9 mouse cellular contexts compared by ENCODE assay signal in genomic region chr17:47768707-47769276, GRCm38 (mm10). TPM values are rescaled to one million over a fixed set of nuclear protein-coding genes. Genes with fewer than 3 reads are reported as not detected.
DNase-seq lines count a peak whose midpoint lies in the region; ATAC-seq lines count a peak whose summit lies in the region.
"Had no signal": no experiment of that assay in that cellular context is flagged by ENCODE, and none has a peak within 500 bp of the region (broad histone marks: within the 10 kb centered on the region; RNA-seq: fewer than 3 reads in every experiment).

No protein-coding gene starts in this region.

- no peaks in the 10 kb centered on the region; the same call in 1 of the 2 replicates for H3K9me3 ChIP-seq in midbrain, embryonic 15.5 days

- WGBS in midbrain, embryonic 15.5 days, result 55% methylated on average over 12 of the region's 12 CpGs

- H3K4me2 ChIP-seq in midbrain, embryonic 15.5 days, result no peak overlapping the region
- H3K4me2 ChIP-seq: neural tube, embryonic 13.5 days had no signal

- DNase-seq in right cerebral cortex, postnatal 10 days (ENCODE audit: low spot score in 2 of 2), result peak; percentile 61 to 71
- DNase-seq in right cerebral cortex, adult 18-20 months, result no peak
- DNase-seq in gastrocnemius, postnatal 10 days, result peak; percentile 56
- DNase-seq in liver, result peak; percentile 65
- peak; percentile 34 for DNase-seq in naive thymus-derived CD4-positive, alpha-beta T cell, adult 2 months (ENCODE audit: low read depth)
- DNase-seq in kidney, postnatal 10 days, result no peak
- no peak for DNase-seq in embryo, embryonic 10 days (ENCODE audit: low spot score)

- no peak for ATAC-seq in midbrain, embryonic 15.5 days (replicated peaks)

- no peak overlapping the region for H3K27ac ChIP-seq in midbrain, embryonic 15.5 days
- H3K27ac ChIP-seq: neural tube, embryonic 13.5 days had no signal

- no peaks in the 10 kb centered on the region for H3K36me3 ChIP-seq in midbrain, embryonic 15.5 days (replicated peaks)
- H3K36me3 ChIP-seq: neural tube, embryonic 13.5 days had no signal

- no peaks in the 10 kb centered on the region for H3K27me3 ChIP-seq in midbrain, embryonic 15.5 days (replicated peaks)
- H3K27me3 ChIP-seq: neural tube, embryonic 13.5 days had no signal

- no peak overlapping the region for H3K4me3 ChIP-seq in midbrain, embryonic 15.5 days
- H3K4me3 ChIP-seq: neural tube, embryonic 13.5 days had no signal

- H3K4me1 ChIP-seq in midbrain, embryonic 15.5 days, result no peaks in the 10 kb centered on the region
- H3K4me1 ChIP-seq: neural tube, embryonic 13.5 days had no signal

- no peak overlapping the region for H3K9ac ChIP-seq in midbrain, embryonic 15.5 days
- H3K9ac ChIP-seq: neural tube, embryonic 13.5 days had no signal

RNA-seq across cellular contexts. Expression of gene Tfeb, which starts 32.0 kb away (rescaled TPM):
- 10 to 100 TPM; 67.9 to 70.7 TPM for total RNA-seq in gastrocnemius, postnatal 10 days (2021)
- polyA plus RNA-seq in midbrain, embryonic 15.5 days (2015; fragmentation: Nextera tagmentation; extraction: Ambion mirVana), result 3.2 and 3.8 TPM in 2 replicates

RNA-seq across cellular contexts. Expression of gene Pgc, which starts 42.1 kb away (rescaled TPM):
- total RNA-seq in gastrocnemius, postnatal 10 days (2021), result not detected
- polyA plus RNA-seq in midbrain, embryonic 15.5 days (2015; fragmentation: Nextera tagmentation; extraction: Ambion mirVana), result not detected in 2 replicates
- polyA plus RNA-seq: neural tube, embryonic 13.5 days had no signal

Comparison
In these comparisons a context has a peak if more than half of its experiments do, and no peak if none do; other contexts are left out.
1. DNase-seq: peak in right cerebral cortex, postnatal 10 days (2 of 2), gastrocnemius, postnatal 10 days (single experiment), liver (single experiment) and naive thymus-derived CD4-positive, alpha-beta T cell, adult 2 months (single experiment); none in right cerebral cortex, adult 18-20 months (single experiment), kidney, postnatal 10 days (single experiment) and embryo, embryonic 10 days (single experiment).